Mouse (Mus musculus): ENCODE measurements around the gene Tbl1x. TPM values are rescaled to one million over a fixed set of nuclear protein-coding genes. Genes with fewer than 3 reads are reported as not detected.

The Tbl1x gene
- polyA plus RNA-seq, 1 experiment = 17.1 TPM

DNA sequence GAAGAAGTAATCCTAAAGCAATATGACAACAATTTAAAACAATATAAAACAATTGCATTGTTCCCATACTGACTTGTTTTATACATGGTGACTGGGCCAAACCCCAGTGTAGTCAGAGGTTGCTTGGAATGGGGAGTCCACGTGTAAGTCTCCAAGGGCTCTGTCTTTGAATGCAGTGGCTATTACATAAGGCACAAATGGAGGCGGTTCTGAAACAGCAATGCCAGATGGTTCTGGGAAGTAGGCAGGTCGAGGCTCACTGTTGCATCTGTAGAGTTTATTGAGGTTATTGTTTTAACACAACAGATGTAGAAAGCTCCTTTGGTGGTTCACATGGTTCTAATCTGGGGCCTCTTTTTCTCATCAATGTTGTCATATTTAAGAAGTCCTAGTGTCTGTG lies 66.3 kb downstream of the Tbl1x start:
- no peaks in the 10 kb centered on the region for H3K36me3 ChIP-seq (ENCODE audit: control insufficient read depth, insufficient read depth, low read length)
- no peak for DNase-seq
- no peak overlapping the region for H3K27ac ChIP-seq (ENCODE audit: insufficient read depth, low read depth, low read length)
- no peaks in the 10 kb centered on the region for H3K4me1 ChIP-seq (ENCODE audit: control insufficient read depth, insufficient read depth, low read length)
- WGBS = 93% methylated on average over 3 of the region's 3 CpGs
- H3K27me3 ChIP-seq (replicated peaks; ENCODE audit: control insufficient read depth, insufficient read depth, low read length) = no peaks in the 10 kb centered on the region
- TF ChIP-seq POLR2A (IDR thresholded peaks at IDR 0.05; ENCODE audit: low read depth, low read length) = no peak
- no peak for TF ChIP-seq CTCF (conservative IDR thresholded peaks at IDR 0.05; ENCODE audit: insufficient read depth, insufficient read length, low read depth, low read length)
- no peak overlapping the region for H3K4me3 ChIP-seq (ENCODE audit: insufficient read depth, low read depth, low read length)

DNA sequence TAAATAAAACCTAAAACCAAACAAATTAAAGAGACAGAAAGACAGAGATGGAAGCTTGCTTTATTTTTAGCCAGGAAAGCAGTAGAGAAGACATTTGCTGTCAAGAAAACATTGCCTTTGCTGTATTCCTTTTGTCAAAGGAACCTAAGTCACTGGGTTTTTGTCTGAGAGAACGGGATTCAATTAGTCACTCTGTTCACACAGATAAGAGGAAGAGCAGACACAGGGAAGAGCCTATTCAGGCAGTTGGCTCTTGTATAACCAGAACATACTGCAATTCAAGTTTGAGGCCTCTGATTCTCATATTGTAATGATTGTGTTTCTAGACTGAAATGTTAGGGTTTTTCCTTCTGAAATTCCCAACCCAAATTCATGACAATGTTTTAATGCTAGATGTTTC lies 67.4 kb downstream of the Tbl1x start:
- no peak for TF ChIP-seq CTCF (conservative IDR thresholded peaks at IDR 0.05; ENCODE audit: insufficient read depth, insufficient read length, low read depth, low read length)
- no peak for TF ChIP-seq POLR2A (IDR thresholded peaks at IDR 0.05; ENCODE audit: low read depth, low read length)
- Histone ChIP-seq H3K27ac (ENCODE audit: insufficient read depth, low read depth, low read length) (no peak overlapping the region), H3K4me1 (ENCODE audit: control insufficient read depth, insufficient read depth, low read length) (no peaks in the 10 kb centered on the region), H3K4me3 (ENCODE audit: insufficient read depth, low read depth, low read length) (no peak overlapping the region), H3K36me3 (ENCODE audit: control insufficient read depth, insufficient read depth, low read length) (no peaks in the 10 kb centered on the region), H3K27me3 (replicated peaks; ENCODE audit: control insufficient read depth, insufficient read depth, low read length) (no peaks in the 10 kb centered on the region)
- 69% methylated on average over 1 of the region's 1 CpGs for WGBS
- DNase-seq = no peak

DNA sequence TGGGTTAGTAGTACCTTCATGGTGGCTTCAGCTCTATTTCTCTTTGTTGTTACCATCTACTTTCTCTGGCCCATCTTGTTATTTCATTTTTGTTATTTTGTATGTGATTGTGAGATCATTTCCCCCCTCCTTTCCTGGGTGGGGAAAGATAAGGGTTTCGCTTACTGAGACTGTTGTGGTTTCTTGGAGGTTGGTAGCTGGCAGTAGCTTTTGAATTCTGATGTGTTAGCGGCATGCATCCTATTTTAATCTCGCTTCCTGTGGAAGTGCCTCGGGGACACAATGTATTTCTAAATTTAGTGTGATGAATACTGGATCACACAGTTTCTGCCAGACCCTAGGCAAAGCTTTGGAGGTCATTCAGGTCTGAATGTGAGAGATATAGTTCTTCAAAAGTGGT lies 69.2 kb downstream of the Tbl1x start:
- TF ChIP-seq CTCF (conservative IDR thresholded peaks at IDR 0.05; ENCODE audit: insufficient read depth, insufficient read length, low read depth, low read length) = no peak
- TF ChIP-seq POLR2A (IDR thresholded peaks at IDR 0.05; ENCODE audit: low read depth, low read length) = no peak
- no peak overlapping the region for H3K27ac ChIP-seq (ENCODE audit: insufficient read depth, low read depth, low read length)
- DNase-seq = peak; percentile 57
- no peaks in the 10 kb centered on the region for H3K4me1 ChIP-seq (ENCODE audit: control insufficient read depth, insufficient read depth, low read length)
- WGBS = 42% methylated on average over 4 of the region's 4 CpGs
- H3K36me3 ChIP-seq (ENCODE audit: control insufficient read depth, insufficient read depth, low read length) = no peaks in the 10 kb centered on the region
- no peak overlapping the region for H3K4me3 ChIP-seq (ENCODE audit: insufficient read depth, low read depth, low read length)
- no peaks in the 10 kb centered on the region for H3K27me3 ChIP-seq (replicated peaks; ENCODE audit: control insufficient read depth, insufficient read depth, low read length)

DNA sequence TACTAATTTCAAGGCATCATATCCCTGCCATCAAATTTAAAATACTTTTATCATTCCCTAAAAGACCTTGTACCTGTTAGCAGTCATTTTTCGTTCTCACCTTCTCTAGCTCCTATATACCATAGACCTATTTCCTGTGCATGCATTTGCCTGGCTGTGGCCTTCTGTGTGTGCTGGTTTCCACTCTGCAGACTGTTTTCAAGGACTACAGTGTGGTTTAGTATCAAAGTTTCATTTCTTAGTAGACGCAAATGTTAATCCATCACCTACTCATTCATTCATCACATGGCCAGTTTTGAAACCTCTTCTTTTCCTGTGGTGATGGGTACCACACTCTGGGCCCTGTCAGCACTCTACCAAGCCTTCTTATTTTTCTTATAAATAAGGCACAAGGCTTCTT lies 75.2 kb downstream of the Tbl1x start:
- H3K27me3 ChIP-seq (replicated peaks; ENCODE audit: control insufficient read depth, insufficient read depth, low read length) = no peaks in the 10 kb centered on the region
- H3K4me1 ChIP-seq (ENCODE audit: control insufficient read depth, insufficient read depth, low read length) = no peaks in the 10 kb centered on the region
- no peak overlapping the region for H3K27ac ChIP-seq (ENCODE audit: insufficient read depth, low read depth, low read length)
- TF ChIP-seq CTCF (conservative IDR thresholded peaks at IDR 0.05; ENCODE audit: insufficient read depth, insufficient read length, low read depth, low read length) = no peak
- TF ChIP-seq POLR2A (IDR thresholded peaks at IDR 0.05; ENCODE audit: low read depth, low read length) = no peak
- no peaks in the 10 kb centered on the region for H3K36me3 ChIP-seq (ENCODE audit: control insufficient read depth, insufficient read depth, low read length)
- no peak for DNase-seq
- 93% methylated on average over 2 of the region's 2 CpGs for WGBS
- H3K4me3 ChIP-seq (ENCODE audit: insufficient read depth, low read depth, low read length) = no peak overlapping the region

DNA sequence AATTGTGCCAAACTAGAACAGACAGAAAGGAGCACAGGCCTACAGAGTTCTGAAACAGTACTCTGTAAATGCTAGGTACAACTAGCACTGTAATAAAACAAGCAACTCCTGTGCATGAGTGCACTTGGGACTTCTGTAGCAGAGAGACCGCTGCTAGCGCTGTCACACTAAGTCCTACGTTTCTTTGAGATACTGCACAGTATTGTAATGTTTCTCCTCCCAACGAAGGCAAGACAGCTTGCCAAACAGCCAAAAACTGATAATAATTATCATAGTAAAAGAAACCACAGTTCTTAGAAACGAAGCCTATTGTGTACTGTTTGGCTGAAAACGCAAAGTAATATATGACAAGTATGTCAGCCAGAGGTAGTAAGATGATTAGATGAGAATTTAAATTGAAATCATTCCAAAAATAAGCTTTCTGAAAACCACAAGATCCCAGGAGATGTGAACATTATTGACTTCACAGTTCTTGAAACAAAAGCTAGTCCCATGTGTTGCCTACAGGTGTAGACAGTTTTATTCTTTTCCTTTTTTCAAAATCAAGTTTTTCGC lies 83.9 kb downstream of the Tbl1x start:
- no peak for TF ChIP-seq CTCF (conservative IDR thresholded peaks at IDR 0.05; ENCODE audit: insufficient read depth, insufficient read length, low read depth, low read length)
- TF ChIP-seq POLR2A (IDR thresholded peaks at IDR 0.05; ENCODE audit: low read depth, low read length) = no peak
- whole genome bisulfite sequencing = 62% methylated on average over 7 of the region's 7 CpGs
- no peaks in the 10 kb centered on the region; the same call in 1 of the 2 replicates for H3K4me1 ChIP-seq (ENCODE audit: control insufficient read depth, insufficient read depth, low read length)

DNA sequence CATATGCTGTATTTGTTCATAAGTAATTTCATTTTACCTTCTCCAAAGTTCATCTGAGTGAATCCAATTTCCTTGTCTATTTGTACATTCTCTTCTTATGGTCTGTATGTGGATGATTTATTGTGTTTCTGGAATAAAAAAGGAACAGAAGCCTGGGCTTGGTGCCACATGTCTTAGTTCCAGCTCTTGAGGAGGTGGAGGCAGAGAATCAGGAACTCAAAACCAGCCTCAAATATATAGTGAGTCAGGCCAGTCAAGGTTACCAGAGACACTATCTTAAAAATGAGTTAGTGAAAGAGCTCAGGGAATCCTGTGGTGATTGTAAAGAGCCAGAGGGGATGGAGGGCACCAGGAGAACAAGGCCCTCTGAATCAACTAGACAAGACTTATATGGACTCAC lies 86.9 kb downstream of the Tbl1x start:
- TF ChIP-seq POLR2A (IDR thresholded peaks at IDR 0.05; ENCODE audit: low read depth, low read length) = no peak
- no peak for TF ChIP-seq CTCF (conservative IDR thresholded peaks at IDR 0.05; ENCODE audit: insufficient read depth, insufficient read length, low read depth, low read length)
- no peaks in the 10 kb centered on the region; the same call in 1 of the 2 replicates for H3K4me1 ChIP-seq (ENCODE audit: control insufficient read depth, insufficient read depth, low read length)
- H3K4me3 ChIP-seq (ENCODE audit: insufficient read depth, low read depth, low read length) = no peak overlapping the region
- DNase-seq = peak; percentile 17
- no peaks in the 10 kb centered on the region for H3K27me3 ChIP-seq (replicated peaks; ENCODE audit: control insufficient read depth, insufficient read depth, low read length)
- no peaks in the 10 kb centered on the region for H3K36me3 ChIP-seq (ENCODE audit: control insufficient read depth, insufficient read depth, low read length)
- H3K27ac ChIP-seq (ENCODE audit: insufficient read depth, low read depth, low read length) = no peak overlapping the region

More for the DNA sequence above, 83.9 kb downstream of the Tbl1x start:
- Histone ChIP-seq H3K27me3 (replicated peaks; ENCODE audit: control insufficient read depth, insufficient read depth, low read length) (no peaks in the 10 kb centered on the region), H3K4me3 (ENCODE audit: insufficient read depth, low read depth, low read length) (no peak overlapping the region), H3K36me3 (ENCODE audit: control insufficient read depth, insufficient read depth, low read length) (no peaks in the 10 kb centered on the region), H3K27ac (ENCODE audit: insufficient read depth, low read depth, low read length) (no peak overlapping the region)
- no peak for DNase-seq

DNA sequence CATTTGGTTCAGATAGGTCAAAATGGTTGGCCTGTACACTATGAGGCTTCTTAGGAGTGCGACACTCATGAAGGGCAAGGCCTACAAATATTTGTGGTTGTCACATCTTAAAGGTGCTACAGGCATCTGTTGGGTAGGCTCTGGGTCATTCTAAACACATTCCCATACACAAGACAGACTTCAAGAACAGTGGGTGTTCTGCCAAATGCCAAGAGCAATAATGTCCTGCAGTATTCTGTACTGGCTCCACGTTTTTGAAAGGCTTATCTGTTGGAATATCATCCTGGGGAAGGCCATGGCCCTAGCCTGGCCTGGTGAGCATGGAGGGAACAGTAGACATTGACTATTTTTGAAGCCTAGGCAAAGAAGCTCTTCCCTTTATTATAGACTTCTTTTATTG lies 87.9 kb downstream of the Tbl1x start:
- no peak for TF ChIP-seq POLR2A (IDR thresholded peaks at IDR 0.05; ENCODE audit: low read depth, low read length)
- no peak for TF ChIP-seq CTCF (conservative IDR thresholded peaks at IDR 0.05; ENCODE audit: insufficient read depth, insufficient read length, low read depth, low read length)
- Histone ChIP-seq H3K4me3 (ENCODE audit: insufficient read depth, low read depth, low read length) (no peak overlapping the region), H3K27ac (ENCODE audit: insufficient read depth, low read depth, low read length) (no peak overlapping the region), H3K4me1 (ENCODE audit: control insufficient read depth, insufficient read depth, low read length) (no peaks in the 10 kb centered on the region; the same call in 1 of the 2 replicates), H3K36me3 (ENCODE audit: control insufficient read depth, insufficient read depth, low read length) (no peaks in the 10 kb centered on the region), H3K27me3 (replicated peaks; ENCODE audit: control insufficient read depth, insufficient read depth, low read length) (no peaks in the 10 kb centered on the region)
- no peak for DNase-seq
- WGBS = 82% methylated on average over 2 of the region's 2 CpGs
